Mouse (Mus musculus) stomach, postnatal 0 days (tissue): ENCODE data around the gene Mical2. TPM values are rescaled to one million over a fixed set of nuclear protein-coding genes. Genes with fewer than 3 reads are reported as not detected.

Experiments used
- ATAC-seq: fragments of 200-750 bp; cut with Nextera tagmentation; 2 replicates; pipeline ENCODE4 v1.8.0; 2017; ENCODE audit not compliant: low FRiP score, low TSS enrichment
- DNase-seq: peaks from one replicate; pipeline ENCODE4 v3.0.0-alpha.2; 2016; ENCODE audit warnings: low spot score
- H3K27ac ChIP-seq: fragments of 300-500 bp; sonication (generic); replicated peaks from 2 replicates; pipeline ENCODE4 v1.5.1; 2014; ENCODE audit warnings: mild to moderate bottlenecking, control low read depth
- H3K27me3 ChIP-seq: fragments of 300-500 bp; sonication (generic); 2 replicates; pipeline ENCODE4 v1.6.1; 2014; ENCODE audit warnings: low read length; ENCODE audit not compliant: control insufficient read depth, insufficient read depth
- H3K36me3 ChIP-seq: fragments of 300-500 bp; sonication (generic); 2 replicates; pipeline ENCODE4 v1.6.1; 2014; ENCODE audit warnings: low read length, mixed read lengths; ENCODE audit not compliant: control insufficient read depth, insufficient read depth
- H3K4me1 ChIP-seq: fragments of 300-500 bp; sonication (generic); replicated peaks from 2 replicates; pipeline ENCODE4 v1.6.1; 2014; ENCODE audit warnings: antibody characterized with exemption; ENCODE audit not compliant: control insufficient read depth, insufficient read depth
- H3K4me2 ChIP-seq: fragments of 300-500 bp; sonication (generic); replicated peaks from 2 replicates; pipeline ENCODE4 v1.6.1; 2014; ENCODE audit warnings: low read depth, mild to moderate bottlenecking, control low read depth, moderate library complexity
- H3K4me3 ChIP-seq: fragments of 300-500 bp; sonication (generic); 2 replicates; pipeline ENCODE4 v1.5.1; 2014; ENCODE audit warnings: low read depth, low read length, control low read depth
- H3K9ac ChIP-seq: fragments of 300-500 bp; sonication (generic); 2 replicates; pipeline ENCODE4 v1.6.1; 2014; ENCODE audit warnings: mild to moderate bottlenecking, low read length, control low read depth, mixed read lengths
- H3K9me3 ChIP-seq: fragments of 300-500 bp; sonication (generic); 2 replicates; pipeline ENCODE4 v1.6.1; 2016; ENCODE audit warnings: low read length; ENCODE audit not compliant: control insufficient read depth
- CTCF ChIP-seq: IDR thresholded peaks from 2 replicates; pipeline ENCODE4 v1.5.1; 2016; ENCODE audit warnings: antibody characterized with exemption, low read depth, mild to moderate bottlenecking, moderate library complexity
- EP300 ChIP-seq: optimal IDR thresholded peaks from 2 replicates; pipeline ENCODE3; 2016; ENCODE audit warnings: antibody characterized with exemption
- WGBS: fragments of 180-500 bp; shearing (Covaris S2); extraction: QIAGEN DNeasy Blood & Tissue Kit; methylation state at CpG from one replicate; pipeline ENCODE4 v1.1.7; 2014; 5-methylcytosine and 5-hydroxymethylcytosine counted together
- polyA plus RNA-seq: library from polyadenylated mRNA; unstranded; fragments of >200 nt; fragmentation: Nextera tagmentation; extraction: Ambion mirVana; gene quantifications from 2 replicates; pipeline ENCODE4 v1.2.1, GENCODE M21; 2015

Mical2 gene
- polyA plus RNA-seq, 1 experiment from 2014 or later: 8.4 TPM

DNA sequence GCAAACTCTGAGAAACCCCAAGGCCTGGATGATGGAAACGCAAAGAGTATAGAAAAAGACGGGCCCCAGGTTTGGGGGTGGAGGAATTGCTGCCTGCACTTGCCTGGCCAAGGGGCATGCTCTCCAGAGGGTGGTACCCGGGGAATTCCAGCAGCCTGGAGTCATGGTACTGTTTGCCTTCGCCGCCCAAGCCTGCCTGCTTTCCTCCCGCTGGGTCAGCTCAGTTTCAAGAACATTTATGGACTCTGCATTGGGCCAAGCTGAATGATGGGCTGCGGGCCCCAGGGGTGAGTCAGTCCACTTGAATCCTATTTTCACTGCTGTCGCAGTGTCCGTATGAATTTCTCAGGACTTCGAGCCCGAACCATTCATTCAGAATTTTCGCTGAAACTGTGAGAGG lies 802 bp upstream of the Mical2 start:
- ATAC-seq (no peak), DNase-seq (no peak)
- no peak for TF ChIP-seq CTCF
- TF ChIP-seq EP300: no peak
- H3K36me3 ChIP-seq: no peaks in the 10 kb centered on the region
- no peaks in the 10 kb centered on the region for H3K27me3 ChIP-seq
- 66% methylated on average over 12 of the region's 12 CpGs for WGBS
- H3K4me1 ChIP-seq: peaks cover 2% of the 10 kb centered on the region; the same call in 1 of the 2 replicates
- H3K27ac ChIP-seq: no peak overlapping the region
- no peak overlapping the region for H3K9ac ChIP-seq
- H3K9me3 ChIP-seq: no peaks in the 10 kb centered on the region
- no peak overlapping the region for H3K4me3 ChIP-seq
- H3K4me2 ChIP-seq: no peak overlapping the region

DNA sequence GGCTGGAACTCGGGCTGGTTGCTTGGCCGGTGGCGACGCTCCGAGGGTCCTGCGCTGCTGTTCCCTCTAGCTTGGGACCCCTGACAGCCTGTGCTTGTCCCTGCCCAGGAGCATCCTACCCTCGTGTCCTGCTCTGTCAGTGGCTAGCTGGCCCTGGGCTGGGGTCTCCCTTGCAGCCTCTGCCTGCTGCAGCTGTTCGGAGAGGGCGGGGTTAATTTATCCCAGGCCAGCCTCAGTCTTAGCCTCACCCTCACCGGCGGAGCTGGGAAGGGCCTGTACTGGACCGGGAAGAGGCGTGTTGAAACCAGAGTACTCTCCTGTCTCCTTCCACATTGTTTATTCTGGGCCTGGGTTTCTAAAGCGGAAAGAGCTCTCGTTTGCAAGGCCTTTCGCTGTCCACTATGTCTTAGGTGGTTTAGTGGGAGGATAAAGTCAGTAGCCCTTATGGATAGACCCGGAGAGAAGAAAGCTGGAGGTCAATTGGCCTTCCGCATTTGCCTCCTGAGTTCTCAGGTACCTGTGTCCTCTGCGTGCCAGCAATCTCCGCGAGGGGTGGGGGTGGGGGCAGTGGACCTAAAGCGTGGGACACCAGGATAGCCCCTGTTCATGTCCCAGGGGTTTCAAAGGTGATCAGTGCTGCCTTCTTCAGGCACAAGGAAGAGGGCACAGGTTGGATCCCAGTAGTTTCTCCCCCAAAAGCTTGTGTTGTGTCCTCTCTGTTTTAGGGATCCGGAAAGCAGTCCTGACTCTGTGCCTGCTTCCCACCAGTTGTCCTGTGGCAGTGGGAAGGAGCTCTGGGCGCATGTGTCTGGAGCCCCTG lies 1.0 kb downstream of the Mical2 start:
- ATAC-seq (peak; percentile 64), DNase-seq (peak; percentile 80)
- TF ChIP-seq CTCF (no peak), EP300 (no peak)
- Histone ChIP-seq H3K4me3 (peak overlapping the region; percentile 72), H3K36me3 (no peaks in the 10 kb centered on the region), H3K4me1 (peaks cover 2% of the 10 kb centered on the region; the same call in 1 of the 2 replicates), H3K9ac (peak overlapping the region; percentile 81), H3K27me3 (no peaks in the 10 kb centered on the region), H3K4me2 (peak overlapping the region; percentile 94), H3K27ac (peak overlapping the region; percentile 83), H3K9me3 (no peaks in the 10 kb centered on the region)
- WGBS: 11% methylated on average over 24 of the region's 24 CpGs

DNA sequence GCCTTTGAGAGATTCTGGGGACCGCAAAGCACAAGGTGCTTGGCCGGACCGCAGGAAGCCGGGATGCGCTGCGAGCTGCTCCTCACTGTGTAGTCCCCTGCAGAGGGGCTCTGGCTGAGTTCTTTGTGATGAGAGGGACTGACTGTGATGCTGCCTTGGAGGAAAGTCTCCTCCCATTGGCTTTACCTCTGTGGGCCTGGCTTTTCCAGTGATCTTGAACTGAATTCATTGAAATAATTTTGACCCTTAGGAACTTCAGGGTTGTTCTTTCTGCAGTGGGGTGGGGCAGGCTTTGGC lies 1.6 kb downstream of the Mical2 start:
- Histone ChIP-seq H3K9me3 (no peaks in the 10 kb centered on the region), H3K27me3 (no peaks in the 10 kb centered on the region), H3K4me1 (peaks cover 2% of the 10 kb centered on the region; the same call in 1 of the 2 replicates), H3K27ac (peak overlapping the region; percentile 83), H3K36me3 (no peaks in the 10 kb centered on the region), H3K4me2 (peak overlapping the region; percentile 94), H3K9ac (peak overlapping the region; percentile 81), H3K4me3 (peak overlapping the region; percentile 72)
- no peak for TF ChIP-seq CTCF
- no peak for TF ChIP-seq EP300
- no peak for DNase-seq
- 64% methylated on average over 6 of the region's 6 CpGs for WGBS
- no peak for ATAC-seq

DNA sequence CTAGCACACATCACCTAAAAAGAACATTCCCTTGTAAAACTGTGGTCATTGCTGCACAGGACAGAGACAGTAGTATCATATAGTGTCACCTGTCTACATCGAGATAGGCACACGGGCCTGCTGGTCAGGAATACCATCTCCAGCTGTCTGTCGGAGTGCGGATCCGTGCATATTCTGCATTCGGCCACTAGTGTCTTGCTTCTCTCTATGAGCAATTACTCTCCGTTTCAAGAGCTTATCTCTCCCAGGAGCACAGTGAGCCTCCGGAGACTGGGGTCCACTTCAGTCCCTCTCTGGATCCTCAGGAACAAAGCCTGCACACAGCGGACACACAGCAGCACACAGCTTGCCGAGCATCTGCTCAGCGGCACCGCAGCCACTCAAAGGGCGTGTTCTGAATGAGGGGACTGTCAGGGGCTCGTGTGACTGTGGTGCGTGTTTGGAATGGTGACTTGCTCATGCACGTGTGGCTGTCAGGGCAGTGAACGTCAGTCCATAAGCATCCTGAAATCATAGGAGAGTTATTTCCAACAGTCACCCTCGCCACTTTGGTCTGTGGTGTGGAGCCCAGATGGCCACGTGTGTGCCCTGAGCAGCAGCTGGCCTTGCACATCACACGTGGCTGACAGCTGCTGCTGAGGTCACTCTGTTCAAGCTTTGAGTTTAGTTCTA lies 3.3 kb downstream of the Mical2 start:
- no peak for TF ChIP-seq CTCF
- no peak for TF ChIP-seq EP300
- no peak overlapping the region for H3K4me3 ChIP-seq
- DNase-seq (no peak), ATAC-seq (no peak)
- H3K27ac ChIP-seq: no peak overlapping the region
- H3K4me2 ChIP-seq: no peak overlapping the region
- H3K4me1 ChIP-seq: peaks cover 5% of the 10 kb centered on the region
- no peaks in the 10 kb centered on the region for H3K27me3 ChIP-seq
- WGBS: 60% methylated on average over 20 of the region's 20 CpGs
- H3K9me3 ChIP-seq: no peaks in the 10 kb centered on the region
- no peak overlapping the region for H3K9ac ChIP-seq
- H3K36me3 ChIP-seq: no peaks in the 10 kb centered on the region

DNA sequence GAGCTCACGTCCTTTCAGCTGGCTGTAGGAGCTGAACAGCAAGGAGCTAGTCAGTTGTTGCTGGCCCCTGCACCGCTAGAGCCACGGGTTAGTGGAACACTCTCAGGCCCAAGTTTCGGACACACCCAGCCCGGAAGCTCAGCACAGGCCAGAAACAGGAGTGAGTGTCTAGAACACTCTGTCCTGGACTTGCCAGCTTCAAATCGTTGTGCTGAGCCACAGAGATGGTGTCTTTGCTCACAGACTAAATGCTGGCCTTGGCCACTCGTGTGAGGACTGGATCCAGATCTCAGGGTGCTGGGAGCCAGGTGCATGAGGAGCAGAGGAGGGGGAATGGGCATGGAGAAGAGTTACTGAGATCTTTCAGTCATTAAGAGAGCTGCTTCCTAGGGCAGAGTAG lies 6.1 kb downstream of the Mical2 start:
- 68% methylated on average over 7 of the region's 7 CpGs for WGBS
- no peak overlapping the region for H3K27ac ChIP-seq

More for the DNA sequence above, 6.1 kb downstream of the Mical2 start:
- H3K4me1 ChIP-seq: peaks cover 5% of the 10 kb centered on the region; the same call in 1 of the 2 replicates
- TF ChIP-seq CTCF (no peak), EP300 (no peak)
- no peaks in the 10 kb centered on the region for H3K36me3 ChIP-seq
- no peak overlapping the region for H3K4me2 ChIP-seq
- no peak overlapping the region for H3K9ac ChIP-seq
- DNase-seq (no peak), ATAC-seq (no peak)
- H3K4me3 ChIP-seq: no peak overlapping the region
- no peaks in the 10 kb centered on the region for H3K27me3 ChIP-seq
- H3K9me3 ChIP-seq: no peaks in the 10 kb centered on the region
